Mouse (Mus musculus) heart, embryonic 14.5 days (tissue): ENCODE results near the gene Pawr. TPM values are rescaled to one million over a fixed set of nuclear protein-coding genes. Genes with fewer than 3 reads are reported as not detected.

ENCODE experiments used
- ATAC-seq: fragments of 200-750 bp; cut with Nextera tagmentation; 2 replicates; pipeline ENCODE4 v1.8.0; 2017; ENCODE audit warnings: low read depth, moderate TSS enrichment; ENCODE audit not compliant: insufficient number of reproducible peaks, insufficient read depth, low FRiP score
- H3K27ac ChIP-seq, 2 experiments: fragments of 200-500 bp in 1 of 2; fragments of 300-500 bp in 1 of 2; sonication (generic) in 1 of 2; replicated peaks in 1 of 2; 2 replicates each; pipeline ENCODE4 v1.5.1; 2012 to 2014; ENCODE audit warnings: low read depth in 2 of 2, low read length in 2 of 2, control low read depth in 1 of 2, mild to moderate bottlenecking in 1 of 2, mixed read lengths in 1 of 2; ENCODE audit not compliant: control insufficient read depth in 1 of 2, insufficient read depth in 1 of 2
- H3K27me3 ChIP-seq: fragments of 300-500 bp; sonication (generic); 2 replicates; pipeline ENCODE4 v1.6.1; 2014; ENCODE audit warnings: mild to moderate bottlenecking, low read length, control low read depth; ENCODE audit not compliant: control insufficient read depth, insufficient read depth
- H3K36me3 ChIP-seq: fragments of 300-500 bp; sonication (generic); 2 replicates; pipeline ENCODE4 v1.6.1; 2014; ENCODE audit warnings: mild to moderate bottlenecking, control low read depth, low read length, mixed read lengths; ENCODE audit not compliant: control insufficient read depth, insufficient read depth
- H3K4me1 ChIP-seq, 2 experiments: fragments of 200-500 bp in 1 of 2; fragments of 300-500 bp in 1 of 2; sonication (generic) in 1 of 2; 2 replicates each; pipeline ENCODE4 v1.6.1; 2012 to 2014; ENCODE audit warnings: low read length in 2 of 2, control low read depth in 1 of 2, mixed read lengths in 1 of 2; ENCODE audit not compliant: control insufficient read depth in 2 of 2, insufficient read depth in 2 of 2
- H3K4me2 ChIP-seq: fragments of 300-500 bp; sonication (generic); 2 replicates; pipeline ENCODE4 v1.6.1; 2014; ENCODE audit warnings: mild to moderate bottlenecking, low read length
- H3K4me3 ChIP-seq, 2 experiments: fragments of 200-500 bp in 1 of 2; fragments of 300-500 bp in 1 of 2; sonication (generic) in 1 of 2; 2 replicates each; pipeline ENCODE4 v1.5.1; 2012 to 2014; ENCODE audit warnings: low read length in 2 of 2, mild to moderate bottlenecking in 2 of 2, control low read depth in 1 of 2, low read depth in 1 of 2, moderate library complexity in 1 of 2; ENCODE audit not compliant: control insufficient read depth in 1 of 2, insufficient read depth in 1 of 2
- H3K9ac ChIP-seq: fragments of 300-500 bp; sonication (generic); 2 replicates; pipeline ENCODE4 v1.6.1; 2014; ENCODE audit warnings: mild to moderate bottlenecking, low read length
- H3K9me3 ChIP-seq: fragments of 300-500 bp; sonication (generic); 2 replicates; pipeline ENCODE4 v1.6.1; 2016; ENCODE audit warnings: low read length, control low read depth; ENCODE audit not compliant: control insufficient read depth
- WGBS: fragments of 180-500 bp; shearing (Covaris S2); extraction: QIAGEN DNeasy Blood & Tissue Kit; methylation state at CpG from one replicate; pipeline ENCODE4 v1.1.7; 2014; 5-methylcytosine and 5-hydroxymethylcytosine counted together
- polyA plus RNA-seq: library from polyadenylated mRNA; unstranded; fragments of >200 nt; fragmentation: Nextera tagmentation; extraction: Ambion mirVana; gene quantifications from 2 replicates; pipeline ENCODE4 v1.2.1, GENCODE M21; 2014

Gene Pawr
- polyA plus RNA-seq, 1 experiment from 2014 or later, result 12.4 TPM

- Histone ChIP-seq H3K27me3 (no peaks in the 10 kb centered on the region), H3K36me3 (no peaks in the 10 kb centered on the region), H3K4me3 (no peak overlapping the region), H3K9ac (no peak overlapping the region), H3K4me2 (no peak overlapping the region), H3K9me3 (no peaks in the 10 kb centered on the region), H3K4me1 (no peaks in the 10 kb centered on the region), H3K27ac (no peak overlapping the region)
- WGBS, result 82% methylated on average over 16 of the region's 17 CpGs
- ATAC-seq, result no peak
Measured at GRCm38 (mm10) chr10:108298841-108299545, 32.9 kb upstream of the Pawr start.

DNA sequence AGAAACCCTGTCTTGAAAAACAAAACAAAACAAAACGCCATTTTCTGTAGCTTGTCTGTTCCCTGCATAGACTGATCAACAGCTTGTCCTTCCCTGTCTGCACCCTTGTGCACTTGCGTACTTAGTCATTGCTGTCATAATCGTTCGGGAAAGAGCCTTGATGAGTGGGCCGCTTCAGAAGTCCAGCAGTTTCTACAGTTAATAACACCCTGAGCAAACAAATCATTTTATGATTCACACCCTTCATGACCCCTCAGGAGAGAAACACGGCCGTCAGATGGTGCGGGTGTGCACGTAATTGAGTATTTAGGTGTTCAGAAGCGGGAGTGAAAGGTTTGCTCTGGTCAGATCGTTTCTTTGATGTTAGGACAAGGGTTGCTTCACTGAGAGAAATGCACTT is 32.1 kb upstream of the Pawr start:
- Histone ChIP-seq H3K27ac (no peak overlapping the region), H3K9me3 (0 out of 2 replicates have a peak, but pooled peaks cover under 1% of the 10 kb centered on the region), H3K4me2 (no peak overlapping the region), H3K36me3 (no peaks in the 10 kb centered on the region), H3K4me3 (no peak overlapping the region), H3K27me3 (no peaks in the 10 kb centered on the region), H3K9ac (no peak overlapping the region), H3K4me1 (no peaks in the 10 kb centered on the region)
- no peak for ATAC-seq
- 76% methylated on average over 11 of the region's 11 CpGs for WGBS

- Histone ChIP-seq H3K27ac (no peak overlapping the region), H3K9me3 (peaks cover 2% of the 10 kb centered on the region; the same call in 1 of the 2 replicates), H3K36me3 (no peaks in the 10 kb centered on the region), H3K4me1 (no peaks in the 10 kb centered on the region), H3K27me3 (no peaks in the 10 kb centered on the region), H3K4me3 (peak overlapping the region; percentile 14 to 23; a peak in 2 of 4 replicates), H3K9ac (no peak overlapping the region), H3K4me2 (peak overlapping the region; percentile 54)
- no peak for ATAC-seq
- 11% methylated on average over 19 of the region's 19 CpGs for WGBS
Measured at GRCm38 (mm10) chr10:108300843-108301242, 31.1 kb upstream of the Pawr start.

DNA sequence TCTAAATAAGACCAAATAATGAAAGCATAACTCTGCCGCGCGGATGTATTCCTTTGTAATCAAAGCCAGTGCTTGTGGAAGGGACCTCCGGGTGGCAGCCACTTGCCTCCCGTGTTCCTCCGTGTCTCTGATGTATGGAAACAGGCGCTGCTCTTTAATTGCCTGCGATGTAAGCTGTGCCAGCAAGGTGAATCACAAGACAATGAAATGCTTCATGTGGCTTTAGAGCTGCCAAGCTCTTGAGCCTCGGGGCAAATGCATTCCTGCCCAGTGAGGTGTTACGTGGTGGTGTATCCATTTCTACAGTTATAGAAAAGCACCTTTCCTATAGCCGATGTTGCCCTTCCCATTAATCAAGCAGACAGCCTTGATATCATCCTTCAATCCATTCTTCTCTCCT is 24.1 kb upstream of the Pawr start:
- Histone ChIP-seq H3K4me2 (no peak overlapping the region), H3K27ac (no peak overlapping the region), H3K4me3 (no peak overlapping the region), H3K27me3 (no peaks in the 10 kb centered on the region), H3K9me3 (peaks cover 2% of the 10 kb centered on the region; the same call in 1 of the 2 replicates), H3K4me1 (no peaks in the 10 kb centered on the region), H3K9ac (no peak overlapping the region), H3K36me3 (no peaks in the 10 kb centered on the region)
- ATAC-seq, result no peak
- WGBS, result 76% methylated on average over 11 of the region's 11 CpGs

- H3K4me3 ChIP-seq, result no peak overlapping the region
- 80% methylated on average over 5 of the region's 5 CpGs for WGBS
- ATAC-seq, result no peak
- no peaks in the 10 kb centered on the region for H3K36me3 ChIP-seq
- no peaks in the 10 kb centered on the region for H3K4me1 ChIP-seq
- H3K9ac ChIP-seq, result no peak overlapping the region
- H3K4me2 ChIP-seq, result no peak overlapping the region
- H3K27ac ChIP-seq, result no peak overlapping the region
- no peaks in the 10 kb centered on the region for H3K9me3 ChIP-seq
- H3K27me3 ChIP-seq, result no peaks in the 10 kb centered on the region
Measured at GRCm38 (mm10) chr10:108310195-108310594, 21.7 kb upstream of the Pawr start.

GRCm38 (mm10) chr10:108311396-108311795 is 20.5 kb upstream of the Pawr start:
- Histone ChIP-seq H3K4me2 (no peak overlapping the region), H3K27ac (no peak overlapping the region), H3K27me3 (no peaks in the 10 kb centered on the region), H3K4me1 (no peaks in the 10 kb centered on the region), H3K4me3 (no peak overlapping the region), H3K9ac (no peak overlapping the region), H3K36me3 (no peaks in the 10 kb centered on the region), H3K9me3 (no peaks in the 10 kb centered on the region)
- no peak for ATAC-seq
- WGBS, result 88% methylated on average over 3 of the region's 3 CpGs

- H3K4me2 ChIP-seq, result no peak overlapping the region
- WGBS, result 90% methylated on average over 6 of the region's 6 CpGs
- no peak overlapping the region for H3K9ac ChIP-seq
- no peak overlapping the region for H3K27ac ChIP-seq
- H3K9me3 ChIP-seq, result no peaks in the 10 kb centered on the region
- no peaks in the 10 kb centered on the region for H3K4me1 ChIP-seq
- no peaks in the 10 kb centered on the region for H3K36me3 ChIP-seq
- no peaks in the 10 kb centered on the region for H3K27me3 ChIP-seq
- no peak overlapping the region for H3K4me3 ChIP-seq
- ATAC-seq, result no peak
Measured at GRCm38 (mm10) chr10:108313845-108314244, 18.1 kb upstream of the Pawr start.

- no peaks in the 10 kb centered on the region for H3K36me3 ChIP-seq
- no peaks in the 10 kb centered on the region for H3K27me3 ChIP-seq
- WGBS, result 75% methylated on average over 8 of the region's 8 CpGs
- H3K9ac ChIP-seq, result no peak overlapping the region
- no peak overlapping the region for H3K4me2 ChIP-seq
- no peaks in the 10 kb centered on the region for H3K4me1 ChIP-seq
- H3K9me3 ChIP-seq, result no peaks in the 10 kb centered on the region
- no peak overlapping the region for H3K4me3 ChIP-seq
- H3K27ac ChIP-seq, result no peak overlapping the region
- ATAC-seq, result no peak
Measured at GRCm38 (mm10) chr10:108314396-108314795, 17.5 kb upstream of the Pawr start.
